Mouse (Mus musculus) ovary, postnatal 10 days (tissue): Measurements from ENCODE around the gene Mansc4.

Source experiments
- DNase-seq: peaks from one replicate; pipeline ENCODE4 v3.0.0; 2022; ENCODE audit warnings: low spot score

Mansc4 gene

GRCm38 (mm10) chr6:147086594-147087225 lies at the start of gene Mansc4:
TSS of gene Mansc4 (minus strand) at chr6:147087032.
- DNase-seq = peak; percentile 18

- DNase-seq = no peak
Observed at GRCm38 (mm10) chr6:147127239-147127638, 40.4 kb upstream of the Mansc4 start.

- DNase-seq = no peak
Observed at GRCm38 (mm10) chr6:147121320-147121719, 34.5 kb upstream of the Mansc4 start.

- DNase-seq = no peak
Observed at GRCm38 (mm10) chr6:147118190-147118589, 31.4 kb upstream of the Mansc4 start.

GRCm38 (mm10) chr6:147117764-147118163 lies 30.9 kb upstream of the Mansc4 start:
- no peak for DNase-seq

- DNase-seq = peak; percentile 61
Observed at GRCm38 (mm10) chr6:147116579-147116978, 29.7 kb upstream of the Mansc4 start.

- no peak for DNase-seq
Observed at GRCm38 (mm10) chr6:147109283-147109682, 22.5 kb upstream of the Mansc4 start.

GRCm38 (mm10) chr6:147106716-147107115 lies 19.9 kb upstream of the Mansc4 start:
- no peak for DNase-seq

- no peak for DNase-seq
Observed at GRCm38 (mm10) chr6:147105529-147105928, 18.7 kb upstream of the Mansc4 start.

GRCm38 (mm10) chr6:147102293-147102692 lies 15.5 kb upstream of the Mansc4 start:
- DNase-seq = no peak

GRCm38 (mm10) chr6:147099458-147100277 lies 12.8 kb upstream of the Mansc4 start:
- no peak for DNase-seq

GRCm38 (mm10) chr6:147097346-147097929 lies 10.6 kb upstream of the Mansc4 start:
- DNase-seq = no peak

GRCm38 (mm10) chr6:147096934-147097333 lies 10.1 kb upstream of the Mansc4 start:
- no peak for DNase-seq

- no peak for DNase-seq
Observed at GRCm38 (mm10) chr6:147096109-147096508, 9.3 kb upstream of the Mansc4 start.

GRCm38 (mm10) chr6:147094771-147095170 lies 7.9 kb upstream of the Mansc4 start:
- no peak for DNase-seq

GRCm38 (mm10) chr6:147092136-147092535 lies 5.3 kb upstream of the Mansc4 start:
- peak; percentile 21 for DNase-seq

GRCm38 (mm10) chr6:147091136-147092120 lies 4.6 kb upstream of the Mansc4 start, which contains the start of gene Klhl42:
TSS of gene Klhl42 (plus strand) at chr6:147091379.
- DNase-seq = peak; percentile 59

- DNase-seq = no peak
Observed at GRCm38 (mm10) chr6:147090191-147090590, 3.4 kb upstream of the Mansc4 start.

GRCm38 (mm10) chr6:147088517-147088916 lies 1.7 kb upstream of the Mansc4 start:
- no peak for DNase-seq

GRCm38 (mm10) chr6:147087736-147088135 lies 904 bp upstream of the Mansc4 start:
- no peak for DNase-seq

- DNase-seq = no peak
Observed at GRCm38 (mm10) chr6:147085398-147086040, 1.3 kb downstream of the Mansc4 start.
